Mouse (Mus musculus): ENCODE measurements around the gene Dop1b. TPM values are rescaled to one million over a fixed set of nuclear protein-coding genes. Genes with fewer than 3 reads are reported as not detected.

The Dop1b gene
- polyA plus RNA-seq, 1 experiment from 2014 or later = 30.1 TPM

DNA sequence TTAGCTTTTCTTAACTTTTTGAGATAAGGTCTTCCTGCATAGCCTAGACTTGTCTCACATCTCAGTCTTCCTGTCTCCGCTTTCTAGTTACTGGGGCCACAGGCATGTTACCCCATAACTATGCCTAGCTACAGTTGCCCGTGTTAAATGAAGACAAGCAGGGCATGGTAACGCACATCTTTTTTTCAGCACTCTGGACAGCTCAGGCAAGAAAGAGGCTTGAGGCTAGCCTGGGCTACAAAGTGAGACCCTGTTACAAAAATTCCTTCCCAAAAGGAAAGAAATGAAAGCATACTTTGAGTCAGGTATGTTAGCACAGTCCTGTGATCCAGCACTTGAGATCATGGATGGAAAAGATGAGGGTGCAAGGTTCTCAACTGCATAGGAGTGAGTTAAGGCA lies 138.8 kb downstream of the Dop1b start:
- Histone ChIP-seq H3K9ac (replicated peaks; ENCODE audit: low read length) (no peak overlapping the region), H3K36me3 (ENCODE audit: insufficient read depth, low read length) (peaks cover 77% of the 10 kb centered on the region), H3K27me3 (ENCODE audit: insufficient read depth, low read length) (no peaks in the 10 kb centered on the region), H3K4me3 (ENCODE audit: low read length) (no peak overlapping the region), H3K4me1 (ENCODE audit: insufficient read depth, low read length) (no peaks in the 10 kb centered on the region), H3K4me2 (replicated peaks; ENCODE audit: low read depth, low read length) (no peak overlapping the region), H3K9me3 (ENCODE audit: low read length) (no peaks in the 10 kb centered on the region), H3K27ac (ENCODE audit: low read length) (no peak overlapping the region)
- ATAC-seq (ENCODE audit: low FRiP score, low TSS enrichment) = no peak
- WGBS = 94% methylated on average over 3 of the region's 3 CpGs

DNA sequence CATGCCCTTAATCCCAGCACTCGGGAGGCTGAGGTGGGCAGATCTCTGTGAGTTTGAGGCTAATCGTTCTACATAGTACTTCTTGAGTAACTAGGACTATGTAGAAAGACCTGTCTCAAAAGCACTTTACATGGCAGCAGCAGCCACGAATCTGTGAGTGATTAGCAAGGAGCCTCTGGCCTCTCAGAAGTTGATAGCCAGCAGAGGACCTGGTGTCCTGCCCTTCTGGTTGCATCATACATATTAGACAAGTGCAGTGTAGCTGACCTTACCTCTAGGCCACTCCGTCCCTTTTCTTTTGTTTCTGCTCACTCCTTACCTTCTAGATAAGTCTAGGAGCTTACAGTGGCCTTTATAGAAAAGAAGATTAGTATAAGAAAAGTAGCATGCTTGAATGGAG lies 148.3 kb downstream of the Dop1b start:
- no peaks in the 10 kb centered on the region for H3K9me3 ChIP-seq (ENCODE audit: low read length)
- ATAC-seq (ENCODE audit: low FRiP score, low TSS enrichment) = no peak
- no peak overlapping the region for H3K27ac ChIP-seq (ENCODE audit: low read length)
- H3K9ac ChIP-seq (replicated peaks; ENCODE audit: low read length) = no peak overlapping the region
- no peak overlapping the region for H3K4me3 ChIP-seq (ENCODE audit: low read length)
- H3K4me2 ChIP-seq (replicated peaks; ENCODE audit: low read depth, low read length) = no peak overlapping the region
- H3K4me1 ChIP-seq (ENCODE audit: insufficient read depth, low read length) = no peaks in the 10 kb centered on the region
- 93% methylated on average over 4 of the region's 4 CpGs for WGBS
- peaks cover 61% of the 10 kb centered on the region for H3K36me3 ChIP-seq (ENCODE audit: insufficient read depth, low read length)
- H3K27me3 ChIP-seq (ENCODE audit: insufficient read depth, low read length) = no peaks in the 10 kb centered on the region

Other genes starting within 250 kb of the Dop1b start
- 14.4 and 17.4 TPM in 2 replicates for gene Setd4, start 107.8 kb upstream of the Dop1b start, polyA plus RNA-seq (2015; fragmentation: Nextera tagmentation; extraction: Ambion mirVana)
- 174 and 188 TPM in 2 replicates for gene Cbr1, start 106.1 kb upstream of the Dop1b start, polyA plus RNA-seq (2015; fragmentation: Nextera tagmentation; extraction: Ambion mirVana)
- gene Gm5678, start 83.8 kb upstream of the Dop1b start, polyA plus RNA-seq (2015; fragmentation: Nextera tagmentation; extraction: Ambion mirVana) = not detected in 2 replicates
- 7.6 and 8.6 TPM in 2 replicates for gene Cbr3, start 28.7 kb upstream of the Dop1b start, polyA plus RNA-seq (2015; fragmentation: Nextera tagmentation; extraction: Ambion mirVana)
- gene Morc3, start 120.2 kb downstream of the Dop1b start, polyA plus RNA-seq (2015; fragmentation: Nextera tagmentation; extraction: Ambion mirVana) = 33.1 and 33.3 TPM in 2 replicates
- 70.3 and 72.1 TPM in 2 replicates for gene Chaf1b, start 172.0 kb downstream of the Dop1b start, polyA plus RNA-seq (2015; fragmentation: Nextera tagmentation; extraction: Ambion mirVana)